Mouse (Mus musculus) spleen, postnatal 14 days (tissue): Measurements from ENCODE around the gene Olfr1454.

Experiments
- DNase-seq, 2 experiments: peaks; one replicate each; pipeline ENCODE4 v3.0.0; 2021 to 2022; ENCODE audit warnings: low spot score in 2 of 2

The Olfr1454 gene

DNA sequence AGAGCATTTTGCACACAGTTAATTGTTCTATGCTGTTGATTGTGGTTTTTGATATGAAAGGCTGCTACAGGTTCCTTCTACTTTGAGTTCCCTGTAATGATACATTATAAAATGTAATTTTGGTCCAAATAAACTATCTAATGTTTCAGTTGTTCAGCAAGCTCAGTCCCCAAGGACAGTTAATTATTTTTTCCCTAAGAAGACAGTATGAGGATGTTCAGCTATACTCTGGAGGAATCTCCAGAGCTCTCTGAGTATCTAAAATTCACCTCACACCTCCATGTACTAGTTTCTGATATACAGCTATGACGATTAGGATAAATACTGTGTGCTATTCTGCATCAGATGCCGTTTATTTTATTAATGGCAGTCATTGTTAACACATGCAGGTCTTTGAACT, at the start of gene Olfr1454:
Olfr1454 (plus strand) TSS at position 301 of the 400 bp plus-strand sequence.
- no peak for DNase-seq

- no peak for DNase-seq
Measured at GRCm38 (mm10) chr19:13028227-13028626, 32.2 kb upstream of the Olfr1454 start, which contains the start of gene Olfr1453. TSS of gene Olfr1453 (minus strand) at chr19:13028327.

GRCm38 (mm10) chr19:13093908-13094307, 33.5 kb downstream of the Olfr1454 start:
- DNase-seq: no peak

DNA sequence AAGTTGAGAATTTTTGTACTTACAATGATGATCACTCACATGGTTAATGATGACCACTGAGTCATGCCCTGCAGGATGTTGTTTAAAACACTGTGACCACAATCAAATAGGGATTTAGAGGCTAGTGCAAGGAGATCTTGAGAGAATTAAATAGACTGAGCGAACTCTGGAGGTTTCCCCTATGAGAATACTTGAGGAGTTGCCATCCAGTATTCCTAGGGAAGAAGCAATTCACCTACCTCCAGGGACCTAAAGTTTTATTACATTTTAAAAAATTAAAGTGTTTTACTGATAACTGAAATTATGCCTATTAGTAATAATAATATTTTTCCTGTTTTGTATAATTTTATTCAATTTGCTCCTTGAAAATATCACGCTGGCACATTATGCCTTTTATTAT, 37.4 kb downstream of the Olfr1454 start, which contains the start of gene Olfr1457:
Olfr1457 (minus strand) TSS at position 101 of the 400 bp plus-strand sequence.
- no peak for DNase-seq

DNA sequence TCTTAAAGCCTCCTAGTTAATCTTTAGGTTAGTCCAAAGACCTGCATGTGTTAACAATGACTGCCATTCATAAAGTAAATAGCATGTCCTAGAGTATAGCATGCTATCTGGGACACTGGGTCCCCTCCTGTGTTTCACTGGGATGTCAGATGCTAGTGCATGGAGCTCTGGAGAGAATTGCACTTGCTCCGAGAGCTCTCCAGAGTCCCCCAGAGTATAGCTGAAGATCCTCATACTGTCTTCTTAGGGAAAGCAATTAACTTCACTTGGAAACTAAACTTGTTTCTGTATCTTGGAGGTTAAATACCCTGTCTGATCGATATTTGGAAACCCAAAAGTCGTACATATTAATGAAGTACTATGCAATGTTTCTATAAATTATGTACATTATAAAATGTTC, 46.3 kb downstream of the Olfr1454 start, which contains the start of gene Olfr1458:
Olfr1458 (minus strand) TSS at position 101 of the 400 bp plus-strand sequence.
- no peak for DNase-seq
